Mouse (Mus musculus) small intestine, adult 2 months (tissue): ENCODE results near the gene Slc9a2.

ENCODE experiments used
- CTCF ChIP-seq: fragments of 200-500 bp; IDR thresholded peaks from 2 replicates; pipeline ENCODE4 v1.5.1; 2012; ENCODE audit warnings: low read depth, mild to moderate bottlenecking, control low read depth, inconsistent platforms, low read length, moderate library complexity, mixed read lengths; ENCODE audit not compliant: insufficient replicate concordance, insufficient read length; ENCODE audit errors: extremely low read depth
- POLR2A ChIP-seq: fragments of 200-500 bp; IDR thresholded peaks from 2 replicates; pipeline ENCODE4 v1.6.1; 2012; ENCODE audit warnings: low read depth, mild to moderate bottlenecking, control low read depth, inconsistent platforms, low read length, moderate library complexity

DNA sequence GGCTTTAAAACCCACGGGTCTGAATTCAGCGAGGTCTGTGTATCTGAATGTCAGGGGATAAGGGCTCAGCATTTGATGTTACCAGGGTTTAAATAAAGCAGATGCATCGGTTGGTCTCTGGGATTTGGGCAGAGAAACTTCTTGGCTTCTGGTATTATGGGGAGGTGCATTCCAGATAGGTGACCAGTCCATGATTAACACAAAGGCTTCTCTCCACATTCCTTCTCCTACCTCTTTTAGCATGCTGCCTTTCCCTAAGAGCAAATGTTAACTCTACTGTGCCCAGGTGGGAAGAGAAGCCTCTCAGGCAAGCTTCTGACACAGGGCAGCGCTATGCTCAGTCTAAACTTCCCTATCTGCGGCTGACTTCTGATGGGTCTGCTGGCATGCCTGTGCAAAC, 92.9 kb downstream of the Slc9a2 start:
- TF ChIP-seq POLR2A (no peak), CTCF (no peak)
